In the genomic region with DNA sequence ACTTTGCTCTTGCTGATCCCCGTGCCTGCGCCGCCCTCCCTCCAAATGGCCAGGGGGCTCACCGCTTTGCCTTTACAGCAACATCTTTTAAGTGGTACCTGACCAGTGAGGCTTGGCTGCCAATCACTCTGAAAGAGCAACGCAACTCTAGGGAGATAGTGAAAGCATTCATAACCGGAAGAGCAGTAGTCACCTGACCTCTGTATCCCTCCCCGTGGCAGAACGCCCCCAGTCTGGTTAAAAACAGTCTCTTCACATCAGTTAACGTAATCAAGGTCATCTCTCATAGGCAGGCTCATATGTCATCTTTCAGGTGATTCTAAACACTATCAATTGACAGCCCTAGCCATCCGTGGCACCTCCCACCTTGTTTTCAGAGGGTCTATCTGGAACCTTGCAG, we compare ENCODE assay signal across 18 mouse cellular contexts. TPM values are rescaled to one million over a fixed set of nuclear protein-coding genes. Genes with fewer than 3 reads are reported as not detected.
DNase-seq lines count a peak whose midpoint lies in the region; ATAC-seq and TF ChIP-seq lines count a peak whose summit lies in the region.
"Had no signal": no experiment of that assay in that cellular context is flagged by ENCODE, and none has a peak within 500 bp of the region (broad histone marks: within the 10 kb centered on the region; RNA-seq: fewer than 3 reads in every experiment).

No protein-coding gene starts in this region.

- peak overlapping the region; percentile 9 for H3K4me3 ChIP-seq in erythroblast, embryonic 14.5 days (replicated peaks)
- H3K4me3 ChIP-seq in heart, postnatal 0 days (ENCODE audit: low read depth, low read length) = no peak overlapping the region
- peak overlapping the region; percentile 57 to 60 (median 59) for H3K4me3 ChIP-seq in CH12.LX (replicated peaks in 1 of 3; ENCODE audit: low read depth in 2 of 3, low read length in 2 of 3, poor library complexity in 1 of 3)
- peak overlapping the region; percentile 23; the same call in 1 of the 2 replicates for H3K4me3 ChIP-seq in liver, embryonic 15.5 days (replicated peaks)
- no peak overlapping the region for H3K4me3 ChIP-seq in left cerebral cortex, adult 2 months
- H3K4me3 ChIP-seq in cerebellum, adult 2 months (replicated peaks; ENCODE audit: insufficient read depth, low read depth, low read length) = no peak overlapping the region
- H3K4me3 ChIP-seq: forebrain, embryonic 12.5 days; hindbrain, embryonic 12.5 days had no signal

- TF ChIP-seq CTCF in heart, postnatal 0 days (IDR thresholded peaks at IDR 0.05; ENCODE audit: low read depth) = no peak
- TF ChIP-seq CTCF in CH12.LX (conservative IDR thresholded peaks at IDR 0.05 in 1 of 2, IDR thresholded peaks at IDR 0.05 in 1 of 2; ENCODE audit: low read depth in 2 of 2, low read length in 2 of 2) = no peak
- TF ChIP-seq CTCF in left cerebral cortex, adult 2 months (IDR thresholded peaks at IDR 0.05) = no peak
- no peak for TF ChIP-seq CTCF in cerebellum, adult 2 months (IDR thresholded peaks at IDR 0.05; ENCODE audit: borderline replicate concordance, insufficient read depth, low read depth, low read length)

- dilution Hi-C loops in CH12.LX (cut with MboI; ENCODE audit: extremely low pct_ligation_motif_present, extremely low pct_unique_long_range_greater_than_20kb, low sequenced_read_pairs) = no loop called here

- DNase-seq in heart, postnatal 0 days (ENCODE audit: low spot score) = no peak
- DNase-seq in heart, postnatal 14 days = no peak
- DNase-seq in CH12.LX (ENCODE audit: extremely low read depth) = peak; percentile 78
- DNase-seq in left cerebral cortex, adult 2 months (ENCODE audit: extremely low spot score in 1 of 2, low spot score in 2 of 2) = no peak
- DNase-seq in cerebellum, adult 2 months = no peak
- DNase-seq: cerebellum, adult 18-20 months; gastrocnemius, postnatal 25 days; left cerebral cortex, postnatal 4 days; right cerebral cortex, postnatal 25 days had no signal

- H3K4me2 ChIP-seq in heart, postnatal 0 days (ENCODE audit: low read depth, low read length) = peak overlapping the region; percentile 4; the same call in 1 of the 2 replicates
- no peak overlapping the region for H3K4me2 ChIP-seq in CH12.LX (ENCODE audit: insufficient read depth, low read depth, poor library complexity, severe bottlenecking)
- H3K4me2 ChIP-seq in liver, embryonic 15.5 days = peak overlapping the region; percentile 25
- H3K4me2 ChIP-seq: forebrain, embryonic 12.5 days; hindbrain, embryonic 12.5 days had no signal

- no peaks in the 10 kb centered on the region for H3K4me1 ChIP-seq in erythroblast, embryonic 14.5 days (ENCODE audit: control insufficient read depth)
- no peaks in the 10 kb centered on the region for H3K4me1 ChIP-seq in heart, postnatal 0 days (ENCODE audit: control insufficient read depth, insufficient read depth)
- peaks cover 2 to 15% of the 10 kb centered on the region in 2 experiments; a peak in 3 of 4 replicates for H3K4me1 ChIP-seq in CH12.LX (ENCODE audit: control insufficient read depth in 1 of 2, insufficient read depth in 2 of 2)
- no peaks in the 10 kb centered on the region for H3K4me1 ChIP-seq in liver, embryonic 15.5 days (replicated peaks)
- H3K4me1 ChIP-seq in cerebellum, adult 2 months (ENCODE audit: control insufficient read depth, insufficient read depth, low read length) = no peaks in the 10 kb centered on the region

- peaks cover 12% of the 10 kb centered on the region for H3K27me3 ChIP-seq in erythroblast, embryonic 14.5 days (ENCODE audit: control insufficient read depth)
- peaks cover 18% of the 10 kb centered on the region for H3K27me3 ChIP-seq in heart, postnatal 0 days (ENCODE audit: control insufficient read depth, insufficient read depth, low read length)
- peaks cover 9% of the 10 kb centered on the region for H3K27me3 ChIP-seq in CH12.LX (replicated peaks)
- peaks cover 21% of the 10 kb centered on the region for H3K27me3 ChIP-seq in liver, embryonic 15.5 days
- H3K27me3 ChIP-seq in cerebellum, adult 2 months (ENCODE audit: control insufficient read depth, insufficient read depth, low read length) = peaks cover 1% of the 10 kb centered on the region; the same call in 1 of the 2 replicates

- ATAC-seq in erythroblast, adult 5-6 weeks (replicated peaks; ENCODE audit: low FRiP score, poor library complexity, severe bottlenecking) = no peak
- no peak for ATAC-seq in heart, postnatal 0 days (ENCODE audit: insufficient read depth, low read depth)
- ATAC-seq in liver, embryonic 15.5 days (ENCODE audit: insufficient read depth) = no peak
- ATAC-seq: midbrain, embryonic 16.5 days had no signal

- H3K79me2 ChIP-seq in CH12.LX (replicated peaks; ENCODE audit: control insufficient read depth, extremely low read depth, insufficient read depth, poor library complexity, severe bottlenecking) = no peaks in the 10 kb centered on the region

- 65% methylated on average over 10 of the region's 10 CpGs for WGBS in heart, postnatal 0 days
- WGBS in liver, embryonic 15.5 days (ENCODE audit: insufficient replicate concordance) = 55% methylated on average over 10 of the region's 10 CpGs
- 87% methylated on average over 10 of the region's 10 CpGs for WGBS in cerebellum, adult 2 months

- no peak for TF ChIP-seq EP300 in heart, postnatal 0 days (IDR thresholded peaks at IDR 0.05; ENCODE audit: low read depth)
- TF ChIP-seq EP300 in CH12.LX (IDR thresholded peaks at IDR 0.05; ENCODE audit: low read length) = no peak

- intact Hi-C loops in heart, postnatal 14 days (cut with DNase I) = loop anchor here (5.0 to 10.0 kb wide), 2 partner anchors 210 to 392 kb away; no protein-coding TSS in a partner anchor
- intact Hi-C loops in left cerebral cortex, adult 2 months (cut with DNase I) = no loop called here

- no peaks in the 10 kb centered on the region for H3K36me3 ChIP-seq in erythroblast, embryonic 14.5 days (ENCODE audit: control insufficient read depth)
- no peaks in the 10 kb centered on the region for H3K36me3 ChIP-seq in heart, postnatal 0 days (replicated peaks; ENCODE audit: control insufficient read depth, insufficient read depth, low read length)
- no peaks in the 10 kb centered on the region for H3K36me3 ChIP-seq in CH12.LX (replicated peaks in 1 of 2; ENCODE audit: control insufficient read depth in 1 of 2, insufficient read depth in 1 of 2, low read length in 1 of 2)
- H3K36me3 ChIP-seq in liver, embryonic 15.5 days (replicated peaks) = no peaks in the 10 kb centered on the region
- H3K36me3 ChIP-seq: forebrain, embryonic 12.5 days; hindbrain, embryonic 12.5 days had no signal

- in situ Hi-C loops in CH12.LX (cut with MboI; ENCODE audit: low pct_ligation_motif_present, low pct_unique_long_range_greater_than_20kb, low sequenced_read_pairs) = loop anchor here (10.0 kb wide), 1 partner anchor 188 kb away; no protein-coding TSS in a partner anchor

- peak; percentile 43 for TF ChIP-seq POLR2A in CH12.LX (IDR thresholded peaks at IDR 0.05; ENCODE audit: low read depth, low read length)
- no peak for TF ChIP-seq POLR2A in cerebellum, adult 2 months (IDR thresholded peaks at IDR 0.05; ENCODE audit: borderline replicate concordance, insufficient read depth, low read length)

- no peak overlapping the region for H3K9ac ChIP-seq in heart, postnatal 0 days (replicated peaks; ENCODE audit: low read depth, low read length)
- H3K9ac ChIP-seq in CH12.LX (ENCODE audit: insufficient read depth, low read depth) = peak overlapping the region; percentile 50; the same call in 1 of the 2 replicates
- H3K9ac ChIP-seq in liver, embryonic 15.5 days = no peak overlapping the region
- H3K9ac ChIP-seq: forebrain, embryonic 12.5 days; hindbrain, embryonic 12.5 days; liver, embryonic 14.5 days had no signal

- no peak overlapping the region for H3K27ac ChIP-seq in heart, postnatal 0 days (ENCODE audit: low read depth)
- H3K27ac ChIP-seq in CH12.LX (ENCODE audit: insufficient read depth, low read depth) = no peak overlapping the region
- no peak overlapping the region for H3K27ac ChIP-seq in liver, embryonic 15.5 days (replicated peaks)
- H3K27ac ChIP-seq in left cerebral cortex, adult 2 months = no peak overlapping the region
- H3K27ac ChIP-seq in cerebellum, adult 2 months (ENCODE audit: insufficient read depth, low read length) = no peak overlapping the region
- H3K27ac ChIP-seq: forebrain, embryonic 12.5 days; hindbrain, embryonic 12.5 days; liver, embryonic 14.5 days; stomach, postnatal 0 days had no signal

- H3K9me3 ChIP-seq in erythroblast, embryonic 14.5 days (ENCODE audit: control insufficient read depth, low read length) = no peaks in the 10 kb centered on the region
- 0 out of 2 replicates have a peak, but pooled peaks cover 5% of the 10 kb centered on the region for H3K9me3 ChIP-seq in heart, postnatal 0 days (replicated peaks; ENCODE audit: control insufficient read depth, low read length)
- peaks cover 20% of the 10 kb centered on the region for H3K9me3 ChIP-seq in CH12.LX (replicated peaks; ENCODE audit: low read length)
- no peaks in the 10 kb centered on the region for H3K9me3 ChIP-seq in liver, embryonic 15.5 days (replicated peaks)

- TF ChIP-seq RAD21 in CH12.LX (IDR thresholded peaks at IDR 0.05; ENCODE audit: low read depth, low read length) = no peak

TF ChIP-seq in CH12.LX, 34 proteins besides CTCF, POLR2A, EP300 and RAD21 (continues in another document):
- TF ChIP-seq ELF1 (IDR thresholded peaks at IDR 0.05; ENCODE audit: low read depth, low read length) = peak; percentile 65
- peak; percentile 76 for TF ChIP-seq USF1 (IDR thresholded peaks at IDR 0.05; ENCODE audit: low read depth, low read length)
- TF ChIP-seq MXI1 (IDR thresholded peaks at IDR 0.05; ENCODE audit: low read depth, low read length) = no peak
- TF ChIP-seq USF2 (conservative IDR thresholded peaks at IDR 0.05; ENCODE audit: low read depth, low read length) = peak; percentile 65
- peak; percentile 66; the same call in 1 of the 2 replicates for TF ChIP-seq BHLHE40 (IDR thresholded peaks at IDR 0.05; ENCODE audit: low read depth, low read length)
- TF ChIP-seq ETS1 (conservative IDR thresholded peaks at IDR 0.05; ENCODE audit: low read depth, low read length) = 0 out of 2 replicates have a peak, but pooled peaks have one; percentile 7
- no peak for TF ChIP-seq MAFK (IDR thresholded peaks at IDR 0.05; ENCODE audit: insufficient replicate concordance, low read length)

RNA-seq across cellular contexts. Expression of a gene that starts 5.8 kb away (rescaled TPM):
- under 0.01 TPM in 1 of 2 replicates, not detected in the other for polyA plus RNA-seq in erythroblast, embryonic 14.5 days (2012)
- not detected in 2 replicates for total RNA-seq in erythroblast, adult 5-6 weeks (2015; ENCODE audit: low replicate concordance)
- not detected in 2 replicates for total RNA-seq in erythroblast, adult 5-6 weeks (2017; ENCODE audit: low replicate concordance)
- total RNA-seq in heart, postnatal 0 days (2014; rRNA removed; ENCODE audit: low replicate concordance) = 1.9 and 2.9 TPM in 2 replicates
- polyA plus RNA-seq in heart, postnatal 0 days (2015; fragmentation: Nextera tagmentation; extraction: Ambion mirVana) = 0.27 and 0.29 TPM in 2 replicates
- 1 to 10 TPM; 2.0 to 2.2 TPM for total RNA-seq in heart, postnatal 14 days (2021)
- total RNA-seq in CH12.LX (2012; rRNA removed) (1.2 and 1.7 TPM in 2 replicates), CH12.LX (2014; rRNA removed) (1.2 and 1.3 TPM in 2 replicates)
- 4.8 and 5.3 TPM in 2 replicates for polyA plus RNA-seq in CH12.LX (2012; ENCODE audit: insufficient read length, low read depth)
- 0.20 and 0.29 TPM in 2 replicates for polyA plus RNA-seq in liver, embryonic 15.5 days (2015; fragmentation: Nextera tagmentation; extraction: Ambion mirVana)
- total RNA-seq in left cerebral cortex, adult 2 months (2021) = 10 to 100 TPM; 27.6 to 30.6 TPM
- polyA plus RNA-seq in cerebellum, adult 2 months (2012; rRNA removed) = 3.1 and 3.2 TPM in 2 replicates
- total RNA-seq: neutrophil, adult 5-6 weeks had no signal

Comparison
In these comparisons a context has a peak if more than half of its experiments do, and no peak if none do; other contexts are left out.
1. H3K4me3 ChIP-seq: peak in erythroblast, embryonic 14.5 days (single experiment), CH12.LX (3 of 3) and liver, embryonic 15.5 days (single experiment); none in heart, postnatal 0 days (single experiment), left cerebral cortex, adult 2 months (single experiment) and cerebellum, adult 2 months (single experiment).